Mouse (Mus musculus): ENCODE measurements around the gene Parp8.

GRCm38 (mm10) chr13:116882226-116882625, 143.1 kb downstream of the Parp8 start:
- TF ChIP-seq CTCF (IDR thresholded peaks at IDR 0.05; ENCODE audit: low read depth) (no peak), EP300 (IDR thresholded peaks at IDR 0.05; ENCODE audit: low read depth) (no peak)
